Mouse (Mus musculus) gastrocnemius, postnatal 10 days (tissue): ENCODE measurements around the gene Katnbl1. TPM values are rescaled to one million over a fixed set of nuclear protein-coding genes. Genes with fewer than 3 reads are reported as not detected.

ENCODE experiments used
- total RNA-seq, 2 experiments: library from RNA; stranded (reverse); gene quantifications; 2 replicates each; pipeline ENCODE4 v1.2.3; 2021

Katnbl1 gene
- total RNA-seq, 2 experiments from 2014 or later, result 7.1 to 9.4 TPM

Other genes with a start within 250 kb of the Katnbl1 start
- gene Olfr1316, start 244.2 kb upstream of the Katnbl1 start, total RNA-seq, result not detected
- not detected for gene Olfr1317, start 238.9 kb upstream of the Katnbl1 start, total RNA-seq
- not detected for gene Olfr1318, start 225.0 kb upstream of the Katnbl1 start, total RNA-seq
- gene Lpcat4, start 139.7 kb upstream of the Katnbl1 start, total RNA-seq, result 1 to 10 TPM; 3.0 to 5.3 TPM
- gene Nutm1, start 119.9 kb upstream of the Katnbl1 start, total RNA-seq, result not detected
- gene Nop10, start 117.3 kb upstream of the Katnbl1 start, total RNA-seq, result 10 to 100 TPM; 56.0 to 60.4 TPM
- 10 to 100 TPM; 27.0 to 33.3 TPM for gene Slc12a6, start 113.4 kb upstream of the Katnbl1 start, total RNA-seq
- gene Gm21985, start 112.9 kb upstream of the Katnbl1 start, total RNA-seq, result under 1 TPM in 1 of 2 experiments, not detected in 1; 0.18 TPM
- 10 to 100 TPM; 71.0 to 73.7 TPM for gene Emc4, start 11.2 kb upstream of the Katnbl1 start, total RNA-seq
- gene Emc7, start 75.8 kb downstream of the Katnbl1 start, total RNA-seq, result 10 to 100 TPM; 14.0 to 15.2 TPM
- gene Chrm5, start 101.6 kb downstream of the Katnbl1 start, total RNA-seq, result under 1 TPM in 1 of 2 experiments, not detected in 1; 0.16 TPM
- gene Aven, start 113.8 kb downstream of the Katnbl1 start, total RNA-seq, result 10 to 100 TPM; 17.5 to 22.0 TPM